Mouse (Mus musculus): ENCODE results near the gene Gle1. TPM values are rescaled to one million over a fixed set of nuclear protein-coding genes. Genes with fewer than 3 reads are reported as not detected.
A peak's percentile ranks its signal among the peaks of the same experiment; 100 is the strongest.
"Not testable (repeated sequence)": the region's sequence is repeated elsewhere in the genome, so short reads cannot be mapped to it uniquely, and the experiment has no call there.

Gene Gle1
- polyA plus RNA-seq (2017; shearing (Covaris generic)): 10 to 100 TPM; 61.6 to 82.4 TPM

GRCm38 (mm10) chr2:29934906-29935599, at the start of gene Gle1:
Gle1 (plus strand) TSS chr2:29935426.
- peak; percentile 100 for ATAC-seq

GRCm38 (mm10) chr2:29886659-29887292, 48.5 kb upstream of the Gle1 start:
- not testable (repeated sequence) for ATAC-seq

- peak; percentile 94 for ATAC-seq
Measured at GRCm38 (mm10) chr2:29889066-29889944, 45.9 kb upstream of the Gle1 start, which contains the start of gene Odf2. Odf2 (plus strand) TSS chr2:29889221.

- peak; percentile 22 for ATAC-seq
Measured at GRCm38 (mm10) chr2:29889991-29890833, 45.0 kb upstream of the Gle1 start.

- no peak for ATAC-seq
Measured at GRCm38 (mm10) chr2:29891773-29892172, 43.5 kb upstream of the Gle1 start.

- no peak for ATAC-seq
Measured at GRCm38 (mm10) chr2:29896071-29896470, 39.2 kb upstream of the Gle1 start.

- no peak for ATAC-seq
Measured at GRCm38 (mm10) chr2:29897366-29897765, 37.9 kb upstream of the Gle1 start.

- ATAC-seq: no peak
Measured at GRCm38 (mm10) chr2:29898081-29898480, 37.1 kb upstream of the Gle1 start.

GRCm38 (mm10) chr2:29902194-29902593, 33.0 kb upstream of the Gle1 start:
- ATAC-seq: no peak

- not testable (repeated sequence) for ATAC-seq
Measured at GRCm38 (mm10) chr2:29908171-29908570, 27.1 kb upstream of the Gle1 start.

- ATAC-seq: no peak
Measured at GRCm38 (mm10) chr2:29910042-29910441, 25.2 kb upstream of the Gle1 start.

- no peak for ATAC-seq
Measured at GRCm38 (mm10) chr2:29917621-29918020, 17.6 kb upstream of the Gle1 start.

GRCm38 (mm10) chr2:29922011-29922410, 13.2 kb upstream of the Gle1 start:
- ATAC-seq: no peak

GRCm38 (mm10) chr2:29926542-29926941, 8.7 kb upstream of the Gle1 start:
- no peak for ATAC-seq

GRCm38 (mm10) chr2:29930506-29930905, 4.7 kb upstream of the Gle1 start:
- ATAC-seq: no peak

- ATAC-seq: no peak
Measured at GRCm38 (mm10) chr2:29931194-29931593, 4.0 kb upstream of the Gle1 start.

GRCm38 (mm10) chr2:29940073-29940472, 4.8 kb downstream of the Gle1 start:
- ATAC-seq: no peak

GRCm38 (mm10) chr2:29940826-29941225, 5.6 kb downstream of the Gle1 start:
- ATAC-seq: no peak

- no peak for ATAC-seq
Measured at GRCm38 (mm10) chr2:29944723-29945122, 9.5 kb downstream of the Gle1 start.

- no peak for ATAC-seq
Measured at GRCm38 (mm10) chr2:29948896-29949295, 13.7 kb downstream of the Gle1 start.

GRCm38 (mm10) chr2:29961246-29961645, 26.0 kb downstream of the Gle1 start:
- ATAC-seq: no peak
